Mouse (Mus musculus) spleen, postnatal 4 days (tissue): Measurements from ENCODE around the gene Stat5b.
A peak's percentile ranks its signal among the peaks of the same experiment; 100 is the strongest.
"Not testable (repeated sequence)": the region's sequence is repeated elsewhere in the genome, so short reads cannot be mapped to it uniquely, and the experiment has no call there.

ENCODE experiments used
- DNase-seq, 2 experiments: peaks; one replicate each; pipeline ENCODE4 v3.0.0; 2022; ENCODE audit warnings: low spot score in 2 of 2

Gene Stat5b

GRCm38 (mm10) chr11:100816342-100816741 lies 34.2 kb downstream of the Stat5b start:
- no peak for DNase-seq

GRCm38 (mm10) chr11:100814498-100814897 lies 36.0 kb downstream of the Stat5b start:
- peak; percentile 77 to 90 for DNase-seq

DNA sequence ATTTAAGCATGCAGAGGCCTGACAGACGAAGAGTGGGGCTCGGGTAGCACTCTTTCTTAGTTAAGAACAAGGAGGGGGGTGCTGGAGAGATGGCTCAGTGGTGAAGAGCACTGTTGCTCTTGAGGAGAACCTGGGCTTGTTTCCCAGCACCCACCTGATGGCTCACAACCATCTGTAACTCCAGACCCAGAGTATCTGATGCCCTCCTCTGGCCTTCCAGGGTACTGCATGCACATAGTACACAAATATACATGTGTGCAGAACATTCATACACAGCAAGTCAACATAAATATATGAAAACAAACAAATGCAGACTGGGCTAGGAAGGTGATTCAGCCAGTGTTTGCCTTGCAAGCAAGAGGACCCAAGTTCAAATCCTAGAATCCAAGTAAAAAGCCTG lies 39.4 kb downstream of the Stat5b start:
- DNase-seq = no peak

- DNase-seq = no peak
Observed at GRCm38 (mm10) chr11:100810516-100810915, 40.0 kb downstream of the Stat5b start.

DNA sequence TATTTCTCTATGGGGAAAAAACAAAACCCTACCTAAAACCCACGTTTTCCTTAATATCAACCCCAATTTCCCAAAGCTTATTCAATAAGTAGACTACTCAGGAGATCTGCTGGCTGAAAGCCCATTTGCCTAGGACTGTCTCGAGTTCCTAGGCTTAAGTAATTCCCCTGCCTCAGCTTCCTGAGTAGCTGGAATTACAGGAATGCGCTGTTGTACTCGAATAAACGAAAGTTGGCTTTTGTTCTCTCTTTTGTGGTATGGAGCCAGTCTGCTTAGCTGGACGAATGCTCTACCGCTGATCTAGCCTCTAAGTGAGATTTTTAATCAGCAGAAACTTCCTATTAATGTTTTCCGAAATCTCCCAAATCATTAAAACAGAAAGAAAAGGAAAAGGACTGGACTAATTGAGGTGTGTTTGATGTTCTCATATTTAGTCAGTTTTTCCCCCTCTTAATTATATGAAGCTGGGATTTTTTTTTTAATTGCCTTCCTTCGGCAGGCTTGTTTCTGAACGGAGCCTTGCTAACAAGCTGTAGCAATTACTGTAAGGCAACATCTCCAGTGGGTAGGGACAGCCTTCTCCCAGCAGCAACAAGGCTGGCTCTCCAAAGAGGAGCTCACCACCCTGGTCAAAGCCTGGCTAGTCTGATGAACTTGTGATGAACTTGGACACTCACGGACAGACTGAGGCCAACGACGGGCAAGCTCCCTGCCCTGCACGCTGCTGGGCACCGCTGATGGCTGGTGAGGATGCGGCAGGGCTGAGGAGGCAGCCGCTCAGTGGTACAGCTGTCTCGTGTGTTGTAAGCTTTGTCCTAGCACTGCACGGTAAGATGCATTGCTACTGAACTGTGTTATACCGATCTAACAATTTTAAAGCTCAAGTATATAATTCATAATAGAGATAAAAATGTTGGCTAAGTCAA lies 43.9 kb downstream of the Stat5b start:
- no peak for DNase-seq

DNA sequence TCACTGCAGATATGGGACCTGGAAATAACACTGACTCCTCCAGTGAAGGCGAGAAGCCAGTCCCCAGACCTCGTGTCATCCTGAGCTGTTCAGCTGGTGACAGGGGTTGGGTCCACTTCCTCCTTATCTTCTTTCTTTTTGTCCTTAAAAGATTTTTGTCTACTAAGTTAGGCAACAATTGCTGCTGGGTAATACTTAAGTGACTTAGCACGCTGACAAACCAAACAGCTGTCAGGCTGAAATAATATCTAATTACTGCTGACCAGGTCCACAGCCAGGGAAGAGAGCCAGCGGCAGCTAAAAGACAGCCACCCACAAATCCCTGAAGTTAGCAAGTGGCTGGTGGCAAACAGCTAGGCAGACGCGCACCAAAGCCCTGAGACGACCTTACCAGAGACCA lies 45.0 kb downstream of the Stat5b start:
- DNase-seq = no peak

DNA sequence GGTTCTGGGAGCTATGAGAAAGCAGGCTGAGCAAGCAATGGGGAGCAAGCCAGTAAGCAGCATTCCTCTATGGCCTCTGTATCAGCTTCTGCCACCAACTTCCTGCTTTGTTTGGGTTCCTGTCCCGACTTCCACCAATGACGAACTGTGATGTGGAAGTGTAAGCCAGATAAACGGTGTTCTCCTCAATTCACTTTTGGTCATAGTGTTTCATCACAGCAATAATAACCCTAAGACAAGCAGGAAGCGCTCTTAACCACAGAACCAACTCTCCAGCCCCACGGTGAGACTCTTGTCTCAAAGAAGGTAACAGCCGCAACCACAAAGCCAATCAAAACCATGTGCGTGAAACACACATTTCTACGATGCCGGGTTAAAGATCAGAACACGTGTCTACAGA lies 46.1 kb downstream of the Stat5b start:
- DNase-seq = no peak

- DNase-seq = no peak
Observed at GRCm38 (mm10) chr11:100799426-100799825, 51.1 kb downstream of the Stat5b start.

DNA sequence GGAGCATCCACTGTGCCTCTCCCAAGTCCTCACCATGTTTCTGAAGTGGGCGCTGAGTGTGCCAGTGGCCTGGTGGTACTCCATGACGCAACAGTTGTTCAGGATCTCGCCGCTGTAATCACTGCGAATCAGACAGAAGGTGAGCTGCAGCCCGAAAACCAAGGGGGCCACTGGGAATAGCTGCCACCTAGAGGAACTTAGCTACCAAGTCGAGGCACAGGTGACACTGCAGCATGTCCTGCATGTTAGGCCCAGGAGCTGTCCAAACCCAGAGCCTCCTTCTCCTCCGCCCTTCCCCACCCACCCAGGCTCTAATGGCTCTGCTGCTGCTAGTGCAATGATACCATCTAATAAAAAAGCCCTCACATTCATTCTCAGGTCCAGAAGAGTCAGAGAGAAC lies 53.9 kb downstream of the Stat5b start:
- DNase-seq = no peak

- no peak for DNase-seq
Observed at GRCm38 (mm10) chr11:100795386-100795785, 55.1 kb downstream of the Stat5b start.

- no peak for DNase-seq
Observed at GRCm38 (mm10) chr11:100791457-100792049, 59.0 kb downstream of the Stat5b start.

DNA sequence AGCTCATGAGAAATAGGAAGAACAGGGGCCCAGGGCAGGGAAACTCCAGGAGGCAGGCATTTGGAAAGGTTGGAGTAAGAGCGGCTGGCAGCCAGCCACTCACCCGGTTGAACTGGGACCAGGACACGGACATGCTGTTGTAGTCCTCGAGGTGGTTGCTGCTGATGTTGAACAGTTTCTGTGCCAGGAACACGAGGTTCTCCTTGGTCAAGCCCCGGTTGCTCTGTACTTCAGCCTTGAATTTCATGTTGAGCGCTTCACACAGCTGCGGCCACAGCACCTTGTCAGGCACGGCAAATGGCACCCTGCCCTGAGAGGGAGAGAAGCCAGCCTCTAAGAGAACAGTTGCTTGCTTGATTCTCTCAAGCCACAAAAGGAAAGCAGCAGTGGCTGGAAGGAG lies 59.9 kb downstream of the Stat5b start:
- not testable (repeated sequence) for DNase-seq

DNA sequence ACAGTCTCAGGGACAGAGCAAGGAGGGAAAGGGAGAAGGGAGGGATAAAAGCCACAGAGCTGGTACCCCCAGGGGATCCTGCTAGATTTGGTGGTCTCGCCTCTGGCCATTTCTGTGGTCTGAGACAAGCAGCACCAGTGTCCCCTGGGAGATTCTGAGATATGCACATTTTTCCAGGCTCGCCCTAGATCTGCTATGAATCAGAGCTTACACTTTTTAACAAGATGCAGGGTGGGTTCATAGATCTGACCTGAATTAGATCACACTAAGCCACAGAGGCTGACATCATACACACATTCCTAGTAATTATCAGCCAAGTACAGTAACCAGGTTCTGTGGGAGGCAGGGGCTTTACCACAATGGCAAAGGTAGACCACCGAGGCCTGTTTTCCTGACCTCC lies 60.8 kb downstream of the Stat5b start:
- no peak for DNase-seq

- DNase-seq = no peak
Observed at GRCm38 (mm10) chr11:100785774-100786173, 64.8 kb downstream of the Stat5b start.

DNA sequence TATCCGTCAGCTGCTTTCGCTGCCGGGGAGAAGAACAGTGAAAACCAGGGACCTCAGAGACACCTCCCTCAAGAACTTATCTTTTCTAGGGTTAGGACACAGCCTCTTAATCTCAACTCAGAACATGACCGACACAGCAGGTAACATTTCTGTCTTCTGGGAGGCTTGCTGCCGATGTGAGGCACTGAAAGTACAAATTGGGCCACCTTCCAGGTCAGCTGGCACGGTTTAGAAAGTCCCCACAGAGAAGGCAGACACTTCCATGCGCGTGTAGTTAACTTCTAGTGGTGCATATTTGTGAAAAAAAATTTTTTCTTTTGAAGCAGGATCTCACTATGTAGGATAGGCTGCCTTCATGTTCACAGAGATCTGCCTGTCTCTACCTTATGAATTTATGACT lies 66.2 kb downstream of the Stat5b start:
- DNase-seq = no peak

- no peak for DNase-seq
Observed at GRCm38 (mm10) chr11:100782568-100782967, 68.0 kb downstream of the Stat5b start.

DNA sequence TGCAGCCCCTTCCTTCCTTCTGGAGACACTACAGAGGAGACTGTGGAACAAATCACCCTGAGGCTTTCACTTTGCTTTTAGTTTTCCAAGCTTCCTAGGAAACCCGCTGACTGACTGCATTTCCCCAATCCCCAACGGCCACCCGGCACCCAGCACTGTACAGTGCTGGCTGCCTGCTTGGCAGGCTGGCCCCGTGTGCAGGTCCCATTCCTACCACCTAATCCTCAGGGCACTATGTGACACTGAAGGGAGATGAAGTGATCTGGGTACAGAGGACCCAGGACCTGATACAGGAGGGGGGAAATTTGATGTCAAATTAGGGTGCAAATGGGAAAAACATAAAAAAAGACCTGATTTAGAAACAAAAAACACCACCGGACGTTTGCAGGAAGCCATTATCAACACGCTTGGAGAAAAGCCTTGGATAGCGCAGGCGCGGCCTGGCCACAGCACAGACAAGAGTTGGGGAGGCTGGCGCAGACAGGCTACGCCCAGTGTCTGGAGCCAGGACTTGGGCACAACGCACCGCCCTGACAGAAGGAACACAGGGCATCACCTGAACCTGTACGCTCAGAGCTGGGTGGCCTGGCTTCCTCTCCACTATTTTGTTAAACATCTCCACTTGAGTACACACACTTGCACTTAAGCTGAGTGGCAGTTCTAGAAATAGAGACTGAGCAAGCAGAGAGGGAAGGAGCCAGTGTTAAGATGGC lies 68.6 kb downstream of the Stat5b start:
- no peak for DNase-seq

- DNase-seq = no peak
Observed at GRCm38 (mm10) chr11:100780247-100780646, 70.3 kb downstream of the Stat5b start.

DNA sequence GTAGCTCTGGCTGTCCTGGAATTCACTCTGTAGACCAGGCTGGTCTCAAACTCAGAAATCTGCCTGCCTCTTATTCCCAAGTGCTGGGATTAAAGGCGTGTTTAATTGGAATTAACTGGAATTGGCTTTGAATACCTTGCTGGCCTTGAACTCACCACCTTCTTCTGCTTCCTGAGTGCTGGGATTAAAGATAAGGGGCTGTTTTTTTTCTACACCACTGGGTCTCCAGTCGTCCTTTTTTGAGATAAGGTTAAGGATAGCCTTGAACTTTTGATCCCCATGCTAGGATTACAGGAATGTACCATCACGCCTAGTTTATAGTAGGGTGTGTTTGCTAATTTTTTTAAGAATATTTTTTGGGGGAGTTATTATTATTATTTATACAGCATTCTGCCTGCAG lies 72.5 kb downstream of the Stat5b start:
- no peak for DNase-seq

DNA sequence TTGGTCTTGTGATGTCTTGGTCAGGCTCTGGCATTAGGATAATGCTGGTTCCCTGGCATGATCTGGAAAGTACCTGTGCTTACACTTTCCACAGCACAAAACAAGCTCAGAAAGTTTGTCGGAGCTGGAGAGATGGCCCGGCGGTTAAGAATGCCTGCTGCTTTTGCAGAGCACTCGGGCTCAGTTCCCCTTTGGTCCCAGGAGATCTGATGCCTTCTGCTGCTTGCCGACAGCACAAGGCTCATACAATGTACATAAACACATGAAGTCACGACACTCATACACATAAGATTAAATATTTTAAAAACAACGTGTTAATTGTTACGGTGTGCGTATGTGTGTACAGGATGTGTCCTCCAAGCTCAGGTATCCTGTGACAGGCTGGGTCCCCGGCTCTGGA lies 74.6 kb downstream of the Stat5b start:
- DNase-seq = no peak

GRCm38 (mm10) chr11:100774261-100774660 lies 76.3 kb downstream of the Stat5b start:
- DNase-seq = no peak

DNA sequence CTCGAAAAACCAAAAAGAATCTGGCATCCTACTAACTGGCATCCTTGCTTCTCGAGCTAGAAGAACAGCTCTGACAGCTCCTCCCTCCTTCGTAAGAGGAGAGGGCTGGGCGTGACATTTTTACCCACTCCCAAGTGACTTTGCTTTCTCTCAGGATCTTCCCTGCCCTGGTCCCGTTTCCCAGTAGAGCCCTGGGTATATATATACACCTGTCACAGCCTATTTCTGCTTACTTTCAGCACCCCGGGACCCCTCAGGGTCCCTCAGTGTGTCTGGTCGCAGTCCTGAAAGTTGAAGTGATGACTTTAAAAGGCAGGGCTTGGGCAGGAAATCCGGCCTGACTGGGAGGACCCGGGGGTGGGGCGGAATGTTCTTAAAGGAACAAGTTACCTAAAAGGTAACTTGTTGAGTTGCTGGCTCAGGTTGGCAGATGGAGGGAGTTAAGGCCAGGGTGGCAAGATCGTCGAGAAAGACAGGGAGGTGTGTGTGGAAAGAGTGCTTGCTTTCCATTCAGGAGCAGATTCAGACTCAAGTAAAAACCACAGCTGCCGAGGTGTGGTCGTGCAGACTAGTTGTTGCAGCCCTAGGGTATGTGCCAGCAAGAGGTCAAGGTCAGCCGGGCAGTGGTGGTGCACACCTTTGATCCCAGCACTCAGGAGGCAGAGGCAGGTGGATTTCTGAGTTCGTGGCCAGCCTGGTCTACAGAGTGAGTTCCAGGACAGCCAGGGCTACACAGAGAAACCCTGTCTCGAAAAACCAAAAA lies 79.7 kb downstream of the Stat5b start, which contains the start of gene Ghdc:
Gene Ghdc (minus strand): TSS at position 312 of the 763 bp plus-strand sequence.
- DNase-seq = peak; percentile 74 to 85
